Mouse (Mus musculus) MEL (cell line): ENCODE measurements at regions not wholly inside any gene's neighbourhood (a gene's known extent, or its start where the extent isn't known, plus 50 kb on each side); places are given as distances from the start of the nearest gene placed in this dataset.

Source experiments
- DNase-seq: peaks from one replicate; pipeline ENCODE4 v3.0.0; 2011; ENCODE audit warnings: low read depth, low spot score
- H3K27ac ChIP-seq: 2 replicates; pipeline ENCODE4 v1.5.1; 2012; ENCODE audit warnings: low read depth, mild to moderate bottlenecking, control low read depth, low read length, moderate library complexity; ENCODE audit not compliant: control insufficient read depth
- H3K27me3 ChIP-seq, 2 experiments: fragments of 150-350 bp in 1 of 2; sonication (generic) in 1 of 2; 2 replicates each; pipeline ENCODE4 v1.6.1; 2012; ENCODE audit warnings: low read length in 2 of 2, mild to moderate bottlenecking in 2 of 2, improper control_type of control experiment in 1 of 2, moderate library complexity in 1 of 2; ENCODE audit not compliant: insufficient read depth in 2 of 2, control insufficient read depth in 1 of 2
- H3K36me3 ChIP-seq, 2 experiments: 2 replicates each; pipeline ENCODE4 v1.6.1; 2012 to 2014; ENCODE audit warnings: low read length in 2 of 2, improper control_type of control experiment in 1 of 2, inconsistent platforms in 1 of 2, mild to moderate bottlenecking in 1 of 2; ENCODE audit not compliant: insufficient read depth in 2 of 2, control insufficient read depth in 1 of 2
- H3K4me1 ChIP-seq, 2 experiments: fragments of 150-350 bp in 1 of 2; sonication (generic) in 1 of 2; 2 replicates each; pipeline ENCODE4 v1.6.1; 2012; ENCODE audit warnings: low read length in 2 of 2, improper control_type of control experiment in 1 of 2, mild to moderate bottlenecking in 1 of 2; ENCODE audit not compliant: insufficient read depth in 2 of 2, control insufficient read depth in 1 of 2
- H3K4me3 ChIP-seq, 2 experiments: fragments of 150-350 bp in 1 of 2; sonication (generic) in 1 of 2; 2 replicates each; pipeline ENCODE4 v1.5.1; 2012; ENCODE audit warnings: low read depth in 2 of 2, low read length in 2 of 2, mild to moderate bottlenecking in 2 of 2, moderate library complexity in 2 of 2, control low read depth in 1 of 2, improper control_type of control experiment in 1 of 2; ENCODE audit not compliant: control insufficient read depth in 1 of 2, insufficient read depth in 1 of 2
- H3K79me2 ChIP-seq: 2 replicates; pipeline ENCODE4 v1.6.1; 2012; ENCODE audit warnings: mild to moderate bottlenecking, low read length, moderate library complexity; ENCODE audit not compliant: control insufficient read depth, poor library complexity, insufficient read depth
- H3K9ac ChIP-seq: 2 replicates; pipeline ENCODE4 v1.6.1; 2012; ENCODE audit warnings: low read depth, mild to moderate bottlenecking, control low read depth, low read length, moderate library complexity; ENCODE audit not compliant: control insufficient read depth, poor library complexity, severe bottlenecking
- H3K9me3 ChIP-seq: fragments of 150-350 bp; sonication (generic); replicated peaks from 2 replicates; pipeline ENCODE4 v1.6.1; 2012; ENCODE audit warnings: mild to moderate bottlenecking, low read length, improper control_type of control experiment, moderate library complexity; ENCODE audit not compliant: insufficient read depth
- BHLHE40 ChIP-seq: IDR thresholded peaks from 2 replicates; pipeline ENCODE4 v1.6.1; 2012; ENCODE audit warnings: low read depth, mild to moderate bottlenecking, inconsistent platforms, low read length, improper control_type of control experiment, borderline replicate concordance
- CHD2 ChIP-seq: IDR thresholded peaks from 2 replicates; pipeline ENCODE4 v1.6.1; 2011; ENCODE audit warnings: low read length, improper control_type of control experiment
- CTCF ChIP-seq, 3 experiments: IDR thresholded peaks in 2 of 3; conservative IDR thresholded peaks in 1 of 3; 2 replicates each; pipeline ENCODE4 v1.5.1; 2011 to 2012; ENCODE audit warnings: low read length in 3 of 3, low read depth in 2 of 3, mild to moderate bottlenecking in 2 of 3, improper control_type of control experiment in 1 of 3, inconsistent platforms in 1 of 3, mixed read lengths in 1 of 3, moderate library complexity in 1 of 3; ENCODE audit not compliant: control insufficient read depth in 1 of 3, insufficient read depth in 1 of 3, poor library complexity in 1 of 3, severe bottlenecking in 1 of 3
- E2F4 ChIP-seq: IDR thresholded peaks from 2 replicates; pipeline ENCODE4 v1.6.1; 2011; ENCODE audit warnings: low read depth, low read length, improper control_type of control experiment, borderline replicate concordance
- EP300 ChIP-seq, 2 experiments: IDR thresholded peaks; 2 replicates each; pipeline ENCODE4 v1.6.1; 2011; ENCODE audit warnings: improper control_type of control experiment in 2 of 2, low read length in 2 of 2, low read depth in 1 of 2, mild to moderate bottlenecking in 1 of 2
- HCFC1 ChIP-seq: IDR thresholded peaks from 2 replicates; pipeline ENCODE4 v1.6.1; 2012; ENCODE audit warnings: low read depth, mild to moderate bottlenecking, inconsistent platforms, low read length, improper control_type of control experiment, moderate library complexity
- JUND ChIP-seq: IDR thresholded peaks from 2 replicates; pipeline ENCODE4 v1.6.1; 2011; ENCODE audit warnings: low read depth, mild to moderate bottlenecking, improper control_type of control experiment, low read length
- MAFK ChIP-seq: IDR thresholded peaks from 2 replicates; pipeline ENCODE4 v1.6.1; 2011; ENCODE audit warnings: low read depth, mild to moderate bottlenecking, low read length, improper control_type of control experiment, borderline replicate concordance
- MYC ChIP-seq: IDR thresholded peaks from 2 replicates; pipeline ENCODE4 v1.6.1; 2011; ENCODE audit warnings: low read depth, mild to moderate bottlenecking, low read length, improper control_type of control experiment, moderate library complexity
- NELFE ChIP-seq: IDR thresholded peaks from 2 replicates; pipeline ENCODE4 v1.6.1; 2011; ENCODE audit warnings: low read depth, low read length, improper control_type of control experiment
- NRF1 ChIP-seq: IDR thresholded peaks from 2 replicates; pipeline ENCODE4 v1.6.1; 2014; ENCODE audit warnings: low read depth, mild to moderate bottlenecking, inconsistent platforms, low read length, improper control_type of control experiment, moderate library complexity; ENCODE audit not compliant: poor library complexity, insufficient read depth, severe bottlenecking
- POLR2A ChIP-seq, 2 experiments: IDR thresholded peaks; 2 replicates each; pipeline ENCODE4 v1.6.1; 2011 to 2012; ENCODE audit warnings: low read length in 2 of 2, mild to moderate bottlenecking in 2 of 2, control low read depth in 1 of 2, improper control_type of control experiment in 1 of 2, low read depth in 1 of 2, moderate library complexity in 1 of 2; ENCODE audit not compliant: control insufficient read depth in 1 of 2, insufficient read depth in 1 of 2, poor library complexity in 1 of 2
- POLR2AphosphoS5 ChIP-seq: IDR thresholded peaks from 2 replicates; pipeline ENCODE4 v1.6.1; 2012; ENCODE audit warnings: low read depth, borderline replicate concordance, mild to moderate bottlenecking, inconsistent platforms, low read length, moderate library complexity, mixed read lengths
- RAD21 ChIP-seq: IDR thresholded peaks from 2 replicates; pipeline ENCODE4 v1.6.1; 2011; ENCODE audit warnings: mild to moderate bottlenecking, low read depth, low read length, improper control_type of control experiment
- RCOR1 ChIP-seq: IDR thresholded peaks from 2 replicates; pipeline ENCODE4 v1.6.1; 2012; ENCODE audit warnings: low read depth, mild to moderate bottlenecking, inconsistent platforms, low read length, improper control_type of control experiment
- SIN3A ChIP-seq: IDR thresholded peaks from 2 replicates; pipeline ENCODE4 v1.6.1; 2012; ENCODE audit warnings: low read length, improper control_type of control experiment, inconsistent platforms
- TAL1 ChIP-seq: IDR thresholded peaks from 2 replicates; pipeline ENCODE4 v1.6.1; 2012; ENCODE audit warnings: mild to moderate bottlenecking, inconsistent platforms, low read length, moderate library complexity, mixed read lengths
- TCF12 ChIP-seq: IDR thresholded peaks from 2 replicates; pipeline ENCODE4 v1.6.1; 2014; ENCODE audit warnings: low read depth, mild to moderate bottlenecking, inconsistent platforms, low read length, improper control_type of control experiment, moderate library complexity
- USF1 ChIP-seq: IDR thresholded peaks from 2 replicates; pipeline ENCODE4 v1.6.1; 2014; ENCODE audit warnings: low read depth, mild to moderate bottlenecking, inconsistent platforms, low read length, improper control_type of control experiment, moderate library complexity
- USF2 ChIP-seq, 2 experiments: IDR thresholded peaks; 2 replicates each; pipeline ENCODE4 v1.6.1; 2011 to 2012; ENCODE audit warnings: improper control_type of control experiment in 2 of 2, low read length in 2 of 2, borderline replicate concordance in 1 of 2, inconsistent platforms in 1 of 2, low read depth in 1 of 2, mild to moderate bottlenecking in 1 of 2; ENCODE audit not compliant: insufficient read depth in 1 of 2
- ZMIZ1 ChIP-seq: IDR thresholded peaks from 2 replicates; pipeline ENCODE4 v1.6.1; 2012; ENCODE audit warnings: low read depth, mild to moderate bottlenecking, inconsistent platforms, low read length, improper control_type of control experiment, moderate library complexity
- ZNF384 ChIP-seq: IDR thresholded peaks from 2 replicates; pipeline ENCODE4 v1.6.1; 2012; ENCODE audit warnings: low read depth, mild to moderate bottlenecking, inconsistent platforms, low read length, improper control_type of control experiment

GRCm38 (mm10) chr16:86044695-86045094 lies 143.1 kb upstream of the Adamts5 start:
- TF ChIP-seq TAL1 (no peak), ZMIZ1 (no peak)
- Histone ChIP-seq H3K9me3 (no peaks in the 10 kb centered on the region), H3K4me3 (no peak overlapping the region), H3K79me2 (no peaks in the 10 kb centered on the region), H3K9ac (no peak overlapping the region), H3K27ac (no peak overlapping the region), H3K27me3 (no peaks in the 10 kb centered on the region), H3K36me3 (no peaks in the 10 kb centered on the region), H3K4me1 (no peaks in the 10 kb centered on the region)
- no peak for DNase-seq

GRCm38 (mm10) chr16:86034772-86035171 lies 133.1 kb upstream of the Adamts5 start:
- DNase-seq = no peak
- H3K4me3 ChIP-seq = no peak overlapping the region
- no peak overlapping the region for H3K9ac ChIP-seq
- H3K79me2 ChIP-seq = no peaks in the 10 kb centered on the region
- no peaks in the 10 kb centered on the region for H3K27me3 ChIP-seq
- H3K36me3 ChIP-seq = no peaks in the 10 kb centered on the region
- no peak overlapping the region for H3K27ac ChIP-seq
- TF ChIP-seq POLR2A (IDR thresholded peaks at IDR 0.05; ENCODE audit: control insufficient read depth in 1 of 2, insufficient read depth in 1 of 2, low read depth in 1 of 2, low read length in 2 of 2, poor library complexity in 1 of 2) (no peak), BHLHE40 (no peak), ZMIZ1 (no peak), E2F4 (no peak), CTCF (IDR thresholded peaks at IDR 0.05 in 2 of 3, conservative IDR thresholded peaks at IDR 0.05 in 1 of 3; ENCODE audit: control insufficient read depth in 1 of 3, insufficient read depth in 1 of 3, low read depth in 2 of 3, low read length in 3 of 3, poor library complexity in 1 of 3, severe bottlenecking in 1 of 3) (no peak), SIN3A (no peak), ZNF384 (no peak), MYC (no peak), NRF1 (no peak), RAD21 (no peak), EP300 (IDR thresholded peaks at IDR 0.05; ENCODE audit: low read depth in 1 of 2, low read length in 2 of 2) (no peak), HCFC1 (no peak), JUND (no peak), MAFK (no peak), USF1 (no peak)
- no peaks in the 10 kb centered on the region for H3K9me3 ChIP-seq
- no peaks in the 10 kb centered on the region for H3K4me1 ChIP-seq

- no peak overlapping the region for H3K4me3 ChIP-seq
- H3K9ac ChIP-seq = no peak overlapping the region
- H3K36me3 ChIP-seq = no peaks in the 10 kb centered on the region
- no peak for DNase-seq
- no peaks in the 10 kb centered on the region for H3K79me2 ChIP-seq
- H3K4me1 ChIP-seq = no peaks in the 10 kb centered on the region
- TF ChIP-seq SIN3A (no peak), NRF1 (no peak), USF2 (IDR thresholded peaks at IDR 0.05; ENCODE audit: borderline replicate concordance in 1 of 2, insufficient read depth in 1 of 2, low read depth in 1 of 2, low read length in 2 of 2) (no peak), CHD2 (no peak), JUND (no peak), BHLHE40 (no peak), NELFE (no peak), POLR2AphosphoS5 (no peak), CTCF (IDR thresholded peaks at IDR 0.05 in 2 of 3, conservative IDR thresholded peaks at IDR 0.05 in 1 of 3; ENCODE audit: control insufficient read depth in 1 of 3, insufficient read depth in 1 of 3, low read depth in 2 of 3, low read length in 3 of 3, poor library complexity in 1 of 3, severe bottlenecking in 1 of 3) (no peak), RAD21 (no peak), MAFK (no peak), RCOR1 (no peak), ZMIZ1 (no peak), TCF12 (no peak)
- TF ChIP-seq, all 39 proteins: peak for 0
- H3K27me3 ChIP-seq = no peaks in the 10 kb centered on the region
- H3K9me3 ChIP-seq = no peaks in the 10 kb centered on the region
- H3K27ac ChIP-seq = no peak overlapping the region
Measured at GRCm38 (mm10) chr16:86027700-86028099, 126.1 kb upstream of the Adamts5 start.
